Mouse (Mus musculus): ENCODE results near the gene Wfikkn2.
"Not testable (repeated sequence)": the region's sequence is repeated elsewhere in the genome, so short reads cannot be mapped to it uniquely, and the experiment has no call there.

Gene Wfikkn2

DNA sequence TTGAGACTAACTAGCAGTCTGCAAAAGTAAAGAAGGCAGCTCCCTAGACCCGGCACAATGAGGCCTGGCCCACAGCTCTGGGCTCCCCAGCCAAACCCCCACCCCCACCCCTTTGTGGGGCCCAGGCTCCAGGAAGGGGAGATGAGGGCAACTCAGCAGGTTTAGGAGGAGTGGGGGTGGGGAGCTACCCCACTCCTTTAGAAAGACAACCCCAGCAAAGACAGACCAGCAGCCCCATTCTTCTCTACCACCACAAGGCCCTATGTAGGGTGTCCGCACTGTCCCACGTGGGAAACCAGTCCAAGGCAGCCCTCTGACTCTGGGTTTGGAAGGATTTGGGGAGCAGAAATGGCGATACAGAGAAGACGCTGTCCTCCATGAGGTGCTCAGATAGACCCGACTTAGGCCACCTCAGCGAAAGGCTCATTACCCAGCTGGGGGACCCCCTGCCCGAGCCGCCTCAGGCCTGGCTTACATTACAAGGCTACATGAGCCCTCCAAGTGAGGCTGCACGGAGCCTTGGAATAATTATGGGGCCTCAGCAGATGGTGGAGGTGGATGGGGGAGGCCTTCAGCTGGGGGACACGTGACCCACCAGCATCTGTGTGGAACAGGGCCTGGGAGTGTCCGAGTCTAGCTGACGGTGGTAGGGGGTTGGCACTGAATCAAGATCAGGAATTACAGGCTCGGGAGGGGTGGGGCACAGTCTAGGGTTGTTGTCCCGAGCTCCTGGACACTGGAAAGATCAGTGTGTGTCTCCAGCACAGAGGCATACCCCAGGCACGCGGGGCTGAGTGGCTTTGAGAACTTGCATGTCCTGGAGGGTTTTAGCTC lies at the start of gene Wfikkn2:
Gene Wfikkn2 (minus strand): TSS at position 51 of the 834 bp plus-strand sequence.
- no peak for DNase-seq (ENCODE audit: low spot score in 2 of 2)

- DNase-seq (ENCODE audit: low spot score in 2 of 2): no peak
Measured at GRCm38 (mm10) chr11:94294996-94295845, 49.4 kb upstream of the Wfikkn2 start.

DNA sequence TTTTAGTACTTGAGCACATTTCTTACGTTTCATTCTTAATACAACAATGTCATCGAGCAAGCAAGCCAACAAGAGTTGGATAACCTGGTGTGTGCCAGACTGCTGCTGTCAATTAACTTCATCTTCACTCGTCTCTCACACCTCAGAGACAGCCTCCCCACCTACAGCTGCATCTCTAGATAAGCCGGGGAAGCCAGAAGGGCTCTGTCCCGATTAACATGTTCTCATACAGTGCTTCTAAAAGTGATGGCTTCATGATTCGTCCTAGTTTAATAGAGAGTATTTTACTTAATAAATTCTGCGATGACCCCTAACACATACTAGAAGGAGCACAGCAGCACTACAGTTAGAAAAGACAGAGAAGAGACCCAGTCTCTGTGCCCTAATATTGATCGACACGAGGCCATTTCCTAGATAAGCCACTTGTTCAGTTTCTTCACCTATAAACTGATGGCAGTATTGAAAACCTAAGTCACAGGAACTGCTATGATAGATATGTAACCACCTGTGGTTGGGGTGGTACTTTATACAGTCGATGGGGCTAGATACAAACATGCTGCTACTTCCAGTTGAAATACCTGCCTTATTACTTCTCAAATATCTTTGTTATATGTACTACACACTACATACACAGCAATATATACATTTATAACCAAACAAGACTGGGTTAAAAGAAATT lies 44.4 kb upstream of the Wfikkn2 start:
- DNase-seq (ENCODE audit: low spot score in 2 of 2): no peak

DNA sequence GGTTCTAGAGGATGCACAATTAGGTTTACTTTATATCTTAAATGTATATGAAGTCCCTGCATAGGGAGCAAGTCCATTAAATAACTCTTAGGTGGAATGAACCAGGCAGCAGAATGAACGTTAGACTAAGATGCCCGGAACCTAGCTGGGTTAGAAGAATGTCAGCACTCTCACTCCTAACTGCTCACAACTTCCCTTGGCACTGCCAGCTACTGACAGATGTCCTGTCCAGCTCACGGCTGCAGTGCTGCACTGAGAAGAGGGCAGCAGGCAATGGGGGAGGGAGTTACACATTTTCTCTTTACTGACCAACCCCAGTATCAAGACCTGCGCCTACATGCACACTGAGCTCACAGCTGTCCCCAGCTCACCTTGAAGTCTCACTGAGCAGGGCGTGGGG lies 41.3 kb upstream of the Wfikkn2 start:
- no peak for DNase-seq (ENCODE audit: low spot score in 2 of 2)

- no peak for DNase-seq (ENCODE audit: low spot score in 2 of 2)
Measured at GRCm38 (mm10) chr11:94285886-94286574, 40.2 kb upstream of the Wfikkn2 start.

GRCm38 (mm10) chr11:94283536-94284099 lies 37.8 kb upstream of the Wfikkn2 start:
- no peak for DNase-seq (ENCODE audit: low spot score in 2 of 2)

- DNase-seq (ENCODE audit: low spot score in 2 of 2): no peak
Measured at GRCm38 (mm10) chr11:94282291-94282690, 36.5 kb upstream of the Wfikkn2 start.

GRCm38 (mm10) chr11:94281199-94282181 lies 35.7 kb upstream of the Wfikkn2 start, which contains the start of gene Gm21885:
Gene Gm21885, plus strand, starts transcription at chr11:94281873.
- no peak for DNase-seq (ENCODE audit: low spot score in 2 of 2)

GRCm38 (mm10) chr11:94276869-94277337 lies 31.1 kb upstream of the Wfikkn2 start:
- DNase-seq (ENCODE audit: low spot score in 2 of 2): peak; percentile 63 to 75

DNA sequence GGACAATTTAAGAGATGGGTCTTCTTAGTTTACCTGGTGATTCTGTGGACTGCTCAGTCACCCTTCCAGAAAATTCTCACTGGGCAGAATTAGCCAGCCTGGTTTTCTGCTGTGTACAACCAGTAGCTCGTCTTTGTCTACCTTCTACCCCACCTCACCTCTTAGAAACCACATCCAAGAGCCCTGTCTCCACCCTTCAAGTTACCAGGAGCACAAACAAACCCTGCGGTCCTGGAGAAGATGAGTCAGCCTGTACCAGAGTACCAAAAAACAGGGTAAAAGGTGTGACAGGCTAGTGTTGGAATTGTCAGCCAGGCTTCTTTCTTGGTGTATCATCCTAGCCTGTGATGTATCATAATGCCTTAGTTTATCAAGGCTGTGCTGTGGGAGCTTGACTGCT lies 29.9 kb upstream of the Wfikkn2 start:
- DNase-seq (ENCODE audit: low spot score in 2 of 2): no peak

DNA sequence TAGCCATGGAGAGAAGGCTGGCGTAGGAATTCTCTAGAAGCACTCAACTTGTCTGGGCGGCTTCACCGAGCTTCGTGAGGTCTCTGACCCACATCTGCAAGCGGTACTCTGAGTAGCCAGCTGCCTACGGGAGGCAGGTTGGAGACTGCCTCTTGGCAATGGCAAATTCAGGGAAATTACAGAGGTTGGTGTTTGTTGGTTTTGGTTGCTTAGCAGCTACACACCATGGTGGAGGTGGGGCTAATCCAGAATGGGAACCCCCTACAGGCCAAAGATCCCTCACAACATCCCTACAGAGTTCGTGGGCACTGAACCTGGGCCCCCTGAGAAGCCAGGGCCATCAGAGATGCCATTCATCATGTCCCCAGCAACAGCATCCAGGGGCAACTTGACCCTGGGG lies 29.4 kb upstream of the Wfikkn2 start:
- DNase-seq (ENCODE audit: low spot score in 2 of 2): no peak

GRCm38 (mm10) chr11:94274206-94274867 lies 28.5 kb upstream of the Wfikkn2 start:
- no peak for DNase-seq (ENCODE audit: low spot score in 2 of 2)

DNA sequence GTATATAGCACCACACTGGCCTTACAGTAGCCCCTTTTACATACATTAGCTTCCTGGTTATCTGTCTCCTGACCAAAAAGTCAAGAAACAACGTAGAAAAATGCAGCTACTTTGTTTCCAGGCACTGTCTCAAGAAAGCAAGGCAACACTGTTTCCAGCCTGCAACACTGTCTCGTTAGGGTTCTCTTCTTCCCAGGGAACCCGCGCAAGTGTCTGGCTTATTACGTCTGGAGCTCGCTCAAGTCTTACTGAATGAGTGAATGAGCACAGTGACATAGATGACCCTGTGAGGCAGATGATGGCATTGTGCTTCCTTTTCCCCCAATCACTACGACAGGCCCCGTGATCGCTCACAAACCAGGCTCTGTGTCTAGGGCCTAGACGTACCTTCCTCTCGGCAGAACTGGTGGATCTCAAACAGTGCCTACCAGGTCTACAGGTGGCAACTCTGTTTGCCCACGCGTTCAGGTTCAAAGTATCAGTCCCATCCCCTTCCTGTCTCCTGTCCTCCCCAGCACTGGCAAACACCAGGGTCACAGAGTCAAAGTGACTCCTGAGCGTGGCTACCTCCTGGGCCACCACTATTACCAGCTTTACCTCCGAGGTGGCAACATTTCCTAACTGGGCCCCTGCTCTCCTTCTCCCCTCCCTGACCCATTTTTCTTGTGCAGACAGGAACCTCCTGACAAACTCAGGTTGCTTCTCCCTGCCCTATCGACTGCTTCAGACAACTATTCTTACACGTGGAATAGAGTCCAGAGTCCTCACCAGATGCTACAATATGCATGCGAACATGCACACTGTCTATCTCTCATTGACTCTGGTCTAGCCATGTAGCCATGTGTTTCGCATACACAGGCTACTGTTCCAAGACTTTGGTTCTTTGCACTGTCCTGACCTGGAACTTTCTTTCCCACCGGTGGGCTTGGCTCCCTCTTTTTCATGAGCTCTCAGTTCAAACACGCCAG lies 27.4 kb upstream of the Wfikkn2 start:
- DNase-seq (ENCODE audit: low spot score in 2 of 2): no peak

DNA sequence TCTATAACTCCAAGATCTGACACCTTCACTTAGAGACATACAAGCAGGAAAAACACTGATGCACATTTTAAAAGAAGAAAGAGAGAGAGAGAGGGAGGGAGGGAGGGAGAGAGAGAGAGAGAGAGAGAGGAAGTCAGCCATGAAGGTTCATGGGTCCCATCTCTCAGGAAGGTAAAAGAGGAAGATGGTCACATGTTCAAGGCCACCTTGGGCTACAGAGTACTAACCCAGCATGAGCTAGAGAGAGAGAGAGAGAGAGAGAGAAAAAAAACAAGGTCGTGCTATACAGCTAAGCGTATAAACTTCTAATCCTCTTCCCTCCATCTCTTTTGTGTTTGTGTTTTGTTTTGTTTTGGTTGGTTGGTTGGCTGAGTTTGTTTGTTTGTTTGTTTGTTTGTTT lies 25.2 kb upstream of the Wfikkn2 start:
- DNase-seq (ENCODE audit: low spot score in 2 of 2): no peak

DNA sequence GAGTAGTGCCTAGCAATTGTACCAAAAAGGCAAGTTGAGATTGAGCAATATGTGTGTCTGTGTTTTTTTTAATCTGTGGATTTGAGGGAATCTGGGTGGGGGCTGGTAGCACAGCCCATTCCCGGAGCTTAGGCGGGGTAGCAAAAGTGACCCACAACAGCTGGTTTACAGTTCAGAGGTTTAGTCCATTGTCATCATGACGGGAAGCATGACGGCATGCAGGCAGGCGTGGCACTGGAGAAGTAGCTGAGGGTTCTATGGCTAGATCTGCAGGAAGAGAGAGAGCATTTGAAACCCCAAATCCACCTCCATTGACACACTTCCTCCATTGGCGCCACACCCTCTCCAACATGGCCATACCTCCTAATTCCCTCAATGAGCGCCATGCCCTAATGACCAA lies 24.1 kb upstream of the Wfikkn2 start:
- DNase-seq (ENCODE audit: low spot score in 2 of 2): no peak

- no peak for DNase-seq (ENCODE audit: low spot score in 2 of 2)
Measured at GRCm38 (mm10) chr11:94268761-94269160, 23.0 kb upstream of the Wfikkn2 start.

GRCm38 (mm10) chr11:94266155-94266554 lies 20.4 kb upstream of the Wfikkn2 start:
- DNase-seq (ENCODE audit: low spot score in 2 of 2): not testable (repeated sequence)

- DNase-seq (ENCODE audit: low spot score in 2 of 2): no peak
Measured at GRCm38 (mm10) chr11:94265134-94265785, 19.5 kb upstream of the Wfikkn2 start.

Data from spleen, postnatal 14 days (tissue).